Mouse (Mus musculus): ENCODE data around the gene Kptn.

Kptn gene

DNA sequence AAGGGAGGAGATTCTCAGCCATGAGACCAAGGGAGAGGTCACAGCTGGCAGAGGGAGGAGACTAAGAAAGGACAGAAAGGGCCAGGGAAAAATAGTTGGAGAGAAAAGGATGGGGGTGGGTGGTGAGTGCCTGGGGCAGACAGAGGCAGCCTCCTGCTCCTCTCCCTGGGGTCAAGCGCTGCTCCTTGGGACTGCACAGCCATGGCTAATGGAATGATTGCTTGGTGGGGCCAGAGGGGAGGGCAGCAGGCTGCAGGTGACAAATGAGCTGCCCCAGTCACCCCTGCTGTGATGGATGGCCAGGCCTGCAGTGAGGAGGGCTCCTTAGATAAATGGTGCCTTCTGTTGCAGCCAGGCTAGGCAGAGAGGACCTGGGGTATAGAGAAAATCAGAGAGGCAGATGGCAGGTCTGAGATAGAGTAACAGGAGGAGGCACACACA, 52.5 kb downstream of the Kptn start:
- DNase-seq: no peak

DNA sequence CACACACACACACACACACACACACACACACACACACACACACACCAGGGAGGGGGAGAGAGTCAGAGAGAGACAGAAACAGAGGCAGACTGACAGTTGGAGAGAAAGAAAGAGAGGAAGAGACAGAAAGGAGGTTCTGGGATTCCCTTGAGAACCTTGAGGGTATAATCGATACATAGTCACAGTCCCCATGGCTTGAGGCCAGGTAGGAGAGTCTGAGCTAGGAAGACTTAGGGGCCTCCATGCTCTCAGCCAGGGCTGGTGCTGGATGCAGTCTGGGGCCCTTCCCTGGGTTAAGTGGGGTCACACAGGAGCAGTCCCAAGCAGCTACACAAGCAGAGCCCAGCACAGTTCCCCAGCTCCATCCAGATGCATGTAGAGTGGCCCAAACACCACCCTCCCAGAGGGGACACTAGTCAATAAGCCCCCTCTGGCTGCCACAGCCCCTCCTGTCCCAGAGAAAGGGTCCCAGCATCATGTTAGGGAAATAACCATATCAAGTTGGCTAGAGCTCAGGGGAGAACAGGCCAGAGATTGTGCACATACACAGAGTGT, 53.0 kb downstream of the Kptn start:
- no peak for DNase-seq

DNA sequence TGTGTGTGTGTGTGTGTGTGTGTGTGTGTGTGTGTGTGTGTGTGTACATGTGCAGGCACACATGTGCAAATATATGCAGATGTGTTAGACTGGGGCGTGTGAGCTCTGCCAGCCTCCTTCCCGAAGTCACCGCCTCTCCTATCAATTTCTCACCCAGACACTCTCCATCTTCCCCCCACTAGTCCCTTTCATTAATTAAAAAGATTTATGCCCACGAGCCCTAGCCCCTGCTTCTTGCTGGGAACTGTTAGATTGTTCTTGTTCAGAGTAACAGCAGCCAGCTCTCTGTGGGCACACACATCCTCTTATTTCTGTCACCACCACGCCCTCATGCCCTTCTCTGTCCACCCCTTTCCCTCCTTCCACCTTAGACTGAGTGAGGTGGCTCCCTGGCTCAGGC, 53.5 kb downstream of the Kptn start:
- no peak for DNase-seq

DNA sequence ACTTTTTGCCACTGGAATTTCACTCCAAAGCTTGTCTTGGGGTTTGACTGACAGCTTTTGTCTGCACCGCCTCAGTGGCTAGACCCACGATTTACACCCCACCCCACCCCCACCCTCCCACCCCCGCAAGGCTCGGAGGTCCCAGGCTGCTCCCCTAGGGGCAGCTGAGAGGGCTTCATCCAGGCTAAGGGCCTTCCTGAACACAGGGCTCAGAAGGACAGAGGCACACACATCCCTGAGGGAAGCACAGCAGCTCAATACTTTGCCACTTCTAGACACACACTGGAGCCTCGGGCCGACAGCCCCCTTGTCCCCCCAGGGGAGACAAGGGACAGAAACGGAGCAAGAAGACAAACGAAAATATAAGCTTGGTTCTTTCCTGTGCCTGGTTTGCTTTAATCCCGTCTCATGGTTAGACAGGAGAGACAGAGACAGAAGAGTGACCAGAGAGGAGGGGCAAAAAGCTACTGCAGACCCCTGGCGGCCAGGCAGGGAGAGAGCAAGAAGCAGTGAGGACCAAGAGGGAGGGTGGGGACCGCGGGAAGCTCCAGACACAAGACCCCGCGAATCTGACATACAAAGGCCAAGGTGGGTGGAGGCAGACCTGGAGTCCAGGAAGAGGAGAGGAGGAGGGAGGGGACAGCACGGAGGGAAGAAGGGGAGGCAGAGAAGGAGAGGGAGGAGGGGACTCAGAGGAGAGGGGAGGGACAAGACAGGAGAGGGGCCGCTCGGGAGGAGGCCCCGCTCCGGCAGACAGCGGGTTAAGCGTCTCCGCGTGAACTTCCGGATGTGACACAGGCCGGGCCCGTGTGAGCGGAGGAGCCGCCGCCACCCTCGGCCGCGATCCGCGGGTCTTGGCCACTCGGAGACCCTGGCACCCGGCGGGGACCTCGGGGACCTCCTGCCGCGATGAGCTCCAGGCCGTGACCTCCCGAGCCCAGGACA, 55.2 kb downstream of the Kptn start, which contains the start of gene Meis3:
TSS of gene Meis3 (plus strand) at position 494 of the 945 bp plus-strand sequence.
- peak; percentile 54 for DNase-seq

- no peak for DNase-seq
Measured at GRCm38 (mm10) chr7:16175542-16175931, 55.8 kb downstream of the Kptn start.
